Comparison of ENCODE assay signal across 16 mouse cellular contexts in genomic region chr8:78668206-78668605, GRCm38 (mm10).
"Had no signal": no experiment of that assay in that cellular context is flagged by ENCODE, and none has a peak within 500 bp of the region (broad histone marks: within the 10 kb centered on the region; RNA-seq: fewer than 3 reads in every experiment).

No protein-coding gene starts in this region.

- H3K9me3 ChIP-seq: neural tube, embryonic 13.5 days; neural tube, embryonic 15.5 days; stomach, embryonic 15.5 days had no signal

- H3K27ac ChIP-seq: neural tube, embryonic 13.5 days; neural tube, embryonic 15.5 days; stomach, embryonic 15.5 days; stomach, postnatal 0 days had no signal

- H3K4me1 ChIP-seq: neural tube, embryonic 13.5 days; neural tube, embryonic 15.5 days; stomach, embryonic 15.5 days had no signal

- DNase-seq: retina, postnatal 1 day; right cerebral cortex, adult 18-20 months; right cerebral cortex, postnatal 14 days; right cerebral cortex, postnatal 25 days; right cerebral cortex, postnatal 4 days; spleen, adult 18-20 months; thymus, adult 18-20 months; thymus, adult 2 months; thymus, postnatal 14 days; thymus, postnatal 25 days; thymus, postnatal 36 days; thymus, postnatal 4 days had no signal

- H3K36me3 ChIP-seq: neural tube, embryonic 13.5 days; neural tube, embryonic 15.5 days; stomach, embryonic 15.5 days had no signal

- H3K27me3 ChIP-seq: neural tube, embryonic 13.5 days; neural tube, embryonic 15.5 days; stomach, embryonic 15.5 days had no signal

- H3K4me3 ChIP-seq: neural tube, embryonic 13.5 days; neural tube, embryonic 15.5 days; stomach, embryonic 15.5 days had no signal
